ENCODE assay signal across 10 mouse cellular contexts in genomic region chrX:158921424-158921823, GRCm38 (mm10).
A peak's percentile ranks its signal among the peaks of the same experiment; 100 is the strongest.
DNase-seq lines count a peak whose midpoint lies in the region; ATAC-seq and TF ChIP-seq lines count a peak whose summit lies in the region.
"Had no signal": no experiment of that assay in that cellular context is flagged by ENCODE, and none has a peak within 500 bp of the region (broad histone marks: within the 10 kb centered on the region; RNA-seq: fewer than 3 reads in every experiment).

No protein-coding gene starts in this region.

- H3K9ac ChIP-seq in forebrain, postnatal 0 days = 0 out of 2 replicates have a peak overlapping the region, but pooled peaks have one; percentile 3
- H3K9ac ChIP-seq in forebrain, embryonic 12.5 days = no peak overlapping the region
- H3K9ac ChIP-seq in lung, postnatal 0 days (replicated peaks; ENCODE audit: low read depth) = no peak overlapping the region
- H3K9ac ChIP-seq: liver, embryonic 14.5 days; stomach, embryonic 15.5 days had no signal

- H3K36me3 ChIP-seq in forebrain, postnatal 0 days (ENCODE audit: insufficient read depth) = no peaks in the 10 kb centered on the region
- no peaks in the 10 kb centered on the region for H3K36me3 ChIP-seq in forebrain, embryonic 12.5 days (replicated peaks)
- H3K36me3 ChIP-seq in lung, postnatal 0 days (ENCODE audit: insufficient read depth, low read length) = no peaks in the 10 kb centered on the region
- H3K36me3 ChIP-seq: stomach, embryonic 15.5 days had no signal

- no peak for TF ChIP-seq CTCF in forebrain, postnatal 0 days (IDR thresholded peaks at IDR 0.05; ENCODE audit: low read depth)
- no peak for TF ChIP-seq CTCF in lung, postnatal 0 days (IDR thresholded peaks at IDR 0.05)

- no peaks in the 10 kb centered on the region for H3K27me3 ChIP-seq in forebrain, postnatal 0 days (ENCODE audit: insufficient read depth, low read length)
- peaks cover 11% of the 10 kb centered on the region; the same call in 1 of the 2 replicates for H3K27me3 ChIP-seq in forebrain, embryonic 12.5 days
- H3K27me3 ChIP-seq in lung, postnatal 0 days (replicated peaks; ENCODE audit: insufficient read depth, low read length) = 0 out of 2 replicates have a peak, but pooled peaks cover 5% of the 10 kb centered on the region
- H3K27me3 ChIP-seq: stomach, embryonic 15.5 days had no signal

- no peak for ATAC-seq in forebrain, postnatal 0 days
- no peak for ATAC-seq in forebrain, embryonic 12.5 days (ENCODE audit: low FRiP score)
- no peak for ATAC-seq in lung, postnatal 0 days

- peak overlapping the region; percentile 45; the same call in 1 of the 2 replicates for H3K27ac ChIP-seq in forebrain, postnatal 0 days (ENCODE audit: low read depth, low read length)
- no peak overlapping the region for H3K27ac ChIP-seq in forebrain, embryonic 12.5 days
- no peak overlapping the region for H3K27ac ChIP-seq in lung, postnatal 0 days (ENCODE audit: low read length)
- H3K27ac ChIP-seq: liver, embryonic 14.5 days; stomach, embryonic 15.5 days had no signal

- H3K4me1 ChIP-seq in forebrain, postnatal 0 days (ENCODE audit: insufficient read depth) = no peaks in the 10 kb centered on the region
- peaks cover 2% of the 10 kb centered on the region; the same call in 1 of the 2 replicates for H3K4me1 ChIP-seq in forebrain, embryonic 12.5 days
- no peaks in the 10 kb centered on the region for H3K4me1 ChIP-seq in lung, postnatal 0 days (ENCODE audit: insufficient read depth, low read depth, low read length)
- H3K4me1 ChIP-seq: stomach, embryonic 15.5 days had no signal

- peak overlapping the region; percentile 34 for H3K4me2 ChIP-seq in forebrain, postnatal 0 days (ENCODE audit: low read depth)
- H3K4me2 ChIP-seq in forebrain, embryonic 12.5 days = no peak overlapping the region
- 0 out of 2 replicates have a peak overlapping the region, but pooled peaks have one; percentile 37 for H3K4me2 ChIP-seq in lung, postnatal 0 days (replicated peaks; ENCODE audit: low read depth, low read length)

- DNase-seq in forebrain, postnatal 0 days = peak; percentile 14
- no peak for DNase-seq in lung, postnatal 0 days (ENCODE audit: low spot score)
- DNase-seq in lung, postnatal 25 days (ENCODE audit: low spot score) = no peak
- DNase-seq in cerebellum, adult 9-10 months = peak; percentile 76
- peak; percentile 16 for DNase-seq in gastrocnemius, postnatal 25 days
- DNase-seq in kidney, postnatal 14 days = no peak
- no peak for DNase-seq in adrenal gland, adult 18-20 months (ENCODE audit: low spot score in 2 of 2)

- no peak for TF ChIP-seq EP300 in lung, postnatal 0 days (IDR thresholded peaks at IDR 0.05)

- 39% methylated on average over 5 of the region's 5 CpGs for WGBS in forebrain, postnatal 0 days
- 51% methylated on average over 5 of the region's 5 CpGs for WGBS in forebrain, embryonic 12.5 days
- WGBS in lung, postnatal 0 days = 44% methylated on average over 5 of the region's 5 CpGs

- H3K9me3 ChIP-seq in forebrain, postnatal 0 days (ENCODE audit: low read length) = no peaks in the 10 kb centered on the region
- H3K9me3 ChIP-seq in forebrain, embryonic 12.5 days = no peaks in the 10 kb centered on the region
- H3K9me3 ChIP-seq in lung, postnatal 0 days (ENCODE audit: low read length) = no peaks in the 10 kb centered on the region
- H3K9me3 ChIP-seq: stomach, embryonic 15.5 days had no signal

- no peak overlapping the region for H3K4me3 ChIP-seq in forebrain, postnatal 0 days (ENCODE audit: low read depth, low read length)
- H3K4me3 ChIP-seq in forebrain, embryonic 12.5 days (replicated peaks) = no peak overlapping the region
- H3K4me3 ChIP-seq in lung, postnatal 0 days (ENCODE audit: low read depth, low read length) = no peak overlapping the region
- H3K4me3 ChIP-seq: stomach, embryonic 15.5 days had no signal

Comparison
In these comparisons a context has a peak if more than half of its experiments do, and no peak if none do; other contexts are left out.
1. DNase-seq: peak in forebrain, postnatal 0 days (single experiment), cerebellum, adult 9-10 months (single experiment) and gastrocnemius, postnatal 25 days (single experiment); none in lung, postnatal 0 days (single experiment), lung, postnatal 25 days (single experiment), kidney, postnatal 14 days (single experiment) and adrenal gland, adult 18-20 months (0 of 2).